Mouse (Mus musculus): ENCODE measurements around the gene Lsm8. TPM values are rescaled to one million over a fixed set of nuclear protein-coding genes. Genes with fewer than 3 reads are reported as not detected.

Gene Lsm8
- total and polyA plus RNA-seq, 3 experiments, result 75.7 to 216 (median 96.3) TPM

GRCm38 (mm10) chr6:18894142-18894541, 45.8 kb downstream of the Lsm8 start:
- Histone ChIP-seq H3K9ac (ENCODE audit: insufficient read depth, low read depth) (no peak overlapping the region), H3K27me3 (replicated peaks) (no peaks in the 10 kb centered on the region), H3K27ac (ENCODE audit: insufficient read depth, low read depth) (no peak overlapping the region), H3K9me3 (replicated peaks; ENCODE audit: low read length) (no peaks in the 10 kb centered on the region), H3K4me2 (ENCODE audit: insufficient read depth, low read depth, poor library complexity, severe bottlenecking) (no peak overlapping the region), H3K4me1 (ENCODE audit: control insufficient read depth in 1 of 2, insufficient read depth in 2 of 2) (no peaks in the 10 kb centered on the region), H3K4me3 (replicated peaks in 1 of 3; ENCODE audit: low read depth in 2 of 3, low read length in 2 of 3, poor library complexity in 1 of 3) (no peak overlapping the region), H3K79me2 (replicated peaks; ENCODE audit: control insufficient read depth, extremely low read depth, insufficient read depth, poor library complexity, severe bottlenecking) (no peaks in the 10 kb centered on the region), H3K36me3 (replicated peaks in 1 of 2; ENCODE audit: control insufficient read depth in 1 of 2, insufficient read depth in 1 of 2, low read length in 1 of 2) (no peaks in the 10 kb centered on the region)
- dilution Hi-C loops (cut with MboI; ENCODE audit: extremely low pct_ligation_motif_present, extremely low pct_unique_long_range_greater_than_20kb, low sequenced_read_pairs) (no loop called here), in situ Hi-C loops (cut with MboI; ENCODE audit: low pct_ligation_motif_present, low pct_unique_long_range_greater_than_20kb, low sequenced_read_pairs) (no loop called here)
- TF ChIP-seq MYC (IDR thresholded peaks at IDR 0.05; ENCODE audit: low read depth, low read length) (no peak), UBTF (IDR thresholded peaks at IDR 0.05; ENCODE audit: low read depth, low read length) (no peak), KAT2A (IDR thresholded peaks at IDR 0.05; ENCODE audit: insufficient replicate concordance, low read length) (no peak), ZC3H11A (IDR thresholded peaks at IDR 0.05; ENCODE audit: low read depth, low read length) (no peak), MAZ (IDR thresholded peaks at IDR 0.05; ENCODE audit: low read depth, low read length) (no peak), NRF1 (IDR thresholded peaks at IDR 0.05; ENCODE audit: low read depth, low read length) (no peak), USF1 (IDR thresholded peaks at IDR 0.05; ENCODE audit: low read depth, low read length) (no peak), CTCF (conservative IDR thresholded peaks at IDR 0.05 in 1 of 2, IDR thresholded peaks at IDR 0.05 in 1 of 2; ENCODE audit: low read depth in 2 of 2, low read length in 2 of 2) (no peak), HCFC1 (IDR thresholded peaks at IDR 0.05; ENCODE audit: low read depth, low read length) (no peak), PAX5 (IDR thresholded peaks at IDR 0.05; ENCODE audit: low read length) (no peak), SMC3 (IDR thresholded peaks at IDR 0.05; ENCODE audit: low read depth, low read length) (no peak), MAX (IDR thresholded peaks at IDR 0.05; ENCODE audit: low read length) (no peak), MEF2A (IDR thresholded peaks at IDR 0.05; ENCODE audit: borderline replicate concordance, low read depth, low read length) (no peak), ZMIZ1 (IDR thresholded peaks at IDR 0.05; ENCODE audit: low read depth, low read length) (no peak), ZNF384 (IDR thresholded peaks at IDR 0.05; ENCODE audit: low read depth, low read length) (no peak), RAD21 (IDR thresholded peaks at IDR 0.05; ENCODE audit: low read depth, low read length) (no peak), CHD1 (IDR thresholded peaks at IDR 0.05; ENCODE audit: low read depth, low read length) (no peak)
- DNase-seq (ENCODE audit: extremely low read depth), result no peak

Other genes with a start within 250 kb of the Lsm8 start
- gene Ankrd7, start 17.7 kb downstream of the Lsm8 start, total RNA-seq (2012; rRNA removed), result not detected in 2 replicates
- 0.34 TPM in 1 of 2 replicates, not detected in the other for gene Ankrd7, start 17.7 kb downstream of the Lsm8 start, total RNA-seq (2014; rRNA removed)
- gene Ankrd7, start 17.7 kb downstream of the Lsm8 start, polyA plus RNA-seq (2012; ENCODE audit: insufficient read length, low read depth), result 0.20 TPM in 1 of 2 replicates, not detected in the other

Data from CH12.LX (cell line).